Mouse (Mus musculus) hindbrain, embryonic 15.5 days (tissue): ENCODE measurements at regions not wholly inside any gene's neighbourhood (a gene's known extent, or its start where the extent isn't known, plus 50 kb on each side); places are given as distances from the start of the nearest gene placed in this dataset.

Source experiments
- ATAC-seq: fragments of 200-750 bp; cut with Nextera tagmentation; 2 replicates; pipeline ENCODE4 v1.8.0; 2017; ENCODE audit warnings: low read depth, moderate number of reproducible peaks, moderate TSS enrichment; ENCODE audit not compliant: low FRiP score
- H3K27ac ChIP-seq: fragments of 300-500 bp; sonication (generic); replicated peaks from 2 replicates; pipeline ENCODE4 v1.5.1; 2015; ENCODE audit warnings: mild to moderate bottlenecking, inconsistent platforms
- H3K27me3 ChIP-seq: fragments of 300-500 bp; sonication (generic); 2 replicates; pipeline ENCODE4 v1.6.1; 2015; ENCODE audit warnings: control low read depth, inconsistent platforms
- H3K36me3 ChIP-seq: fragments of 300-500 bp; sonication (generic); 2 replicates; pipeline ENCODE4 v1.6.1; 2015; ENCODE audit warnings: control low read depth, inconsistent platforms
- H3K4me1 ChIP-seq: fragments of 300-500 bp; sonication (generic); replicated peaks from 2 replicates; pipeline ENCODE4 v1.6.1; 2015; ENCODE audit warnings: control low read depth, inconsistent platforms
- H3K4me2 ChIP-seq: fragments of 300-500 bp; sonication (generic); 2 replicates; pipeline ENCODE4 v1.6.1; 2015; ENCODE audit warnings: moderate library complexity, mild to moderate bottlenecking, inconsistent platforms
- H3K4me3 ChIP-seq: fragments of 300-500 bp; sonication (generic); 2 replicates; pipeline ENCODE4 v1.5.1; 2015; ENCODE audit warnings: mild to moderate bottlenecking, inconsistent platforms
- H3K9ac ChIP-seq: fragments of 300-500 bp; sonication (generic); 2 replicates; pipeline ENCODE4 v1.6.1; 2015; ENCODE audit warnings: inconsistent platforms
- H3K9me3 ChIP-seq: fragments of 300-500 bp; sonication (generic); 2 replicates; pipeline ENCODE4 v1.6.1; 2016; ENCODE audit warnings: control low read depth, inconsistent platforms
- WGBS: fragments of 180-500 bp; shearing (Covaris S2); methylation state at CpG from one replicate; pipeline ENCODE4 v1.1.7; 2015; 5-methylcytosine and 5-hydroxymethylcytosine counted together

GRCm38 (mm10) chr10:98618736-98619525, 295.3 kb upstream of the Atp2b1 start:
- H3K4me1 ChIP-seq = no peaks in the 10 kb centered on the region
- H3K27ac ChIP-seq = no peak overlapping the region
- H3K27me3 ChIP-seq = no peaks in the 10 kb centered on the region
- no peak for ATAC-seq
- no peaks in the 10 kb centered on the region for H3K36me3 ChIP-seq
- WGBS = 92% methylated on average over 21 of the region's 21 CpGs
- H3K9ac ChIP-seq = no peak overlapping the region
- H3K4me2 ChIP-seq = no peak overlapping the region
- no peak overlapping the region for H3K4me3 ChIP-seq
- no peaks in the 10 kb centered on the region for H3K9me3 ChIP-seq

DNA sequence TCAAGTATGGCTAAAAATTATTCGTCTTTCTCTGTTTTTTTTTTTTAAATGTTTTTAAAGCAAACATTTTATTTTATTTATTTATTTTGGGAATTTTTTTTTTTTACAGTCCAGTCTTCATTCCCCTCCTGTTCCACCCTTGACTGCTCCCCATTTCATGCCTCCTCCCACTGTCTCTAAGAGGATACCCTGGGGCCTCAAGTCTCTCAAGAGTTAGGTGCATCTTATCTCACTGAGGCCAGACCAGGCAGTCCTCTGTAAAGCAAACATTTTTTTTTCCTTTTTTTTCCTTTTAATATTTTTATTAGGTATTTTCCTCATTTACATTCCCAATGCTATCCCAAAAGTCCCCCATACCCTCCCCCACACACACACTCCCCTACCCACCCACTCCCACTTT, 290.1 kb upstream of the Atp2b1 start:
- no peaks in the 10 kb centered on the region for H3K36me3 ChIP-seq
- no peak for ATAC-seq
- H3K9me3 ChIP-seq = no peaks in the 10 kb centered on the region
- no peaks in the 10 kb centered on the region for H3K4me1 ChIP-seq
- no peak overlapping the region for H3K4me2 ChIP-seq
- H3K9ac ChIP-seq = no peak overlapping the region
- no peak overlapping the region for H3K4me3 ChIP-seq
- no peak overlapping the region for H3K27ac ChIP-seq
- H3K27me3 ChIP-seq = no peaks in the 10 kb centered on the region
- WGBS = 82% methylated on average over 1 of the region's 1 CpGs

GRCm38 (mm10) chr10:98624681-98625321, 289.4 kb upstream of the Atp2b1 start:
- peak overlapping the region; percentile 6; the same call in 1 of the 2 replicates for H3K4me2 ChIP-seq
- WGBS = 57% methylated on average over 12 of the region's 12 CpGs
- H3K4me1 ChIP-seq = no peaks in the 10 kb centered on the region

GRCm38 (mm10) chr10:98628191-98628590, 286.0 kb upstream of the Atp2b1 start:
- Histone ChIP-seq H3K27ac (no peak overlapping the region), H3K4me3 (no peak overlapping the region), H3K4me1 (no peaks in the 10 kb centered on the region), H3K9ac (no peak overlapping the region), H3K4me2 (no peak overlapping the region), H3K9me3 (no peaks in the 10 kb centered on the region), H3K27me3 (no peaks in the 10 kb centered on the region), H3K36me3 (no peaks in the 10 kb centered on the region)
- WGBS = 94% methylated on average over 1 of the region's 1 CpGs
- no peak for ATAC-seq

More at GRCm38 (mm10) chr10:98624681-98625321, 289.4 kb upstream of the Atp2b1 start:
- no peaks in the 10 kb centered on the region for H3K36me3 ChIP-seq
- H3K27ac ChIP-seq = no peak overlapping the region
- no peak overlapping the region for H3K4me3 ChIP-seq
- no peak for ATAC-seq
- no peaks in the 10 kb centered on the region for H3K9me3 ChIP-seq
- H3K9ac ChIP-seq = no peak overlapping the region
- H3K27me3 ChIP-seq = no peaks in the 10 kb centered on the region

- H3K9ac ChIP-seq = no peak overlapping the region
- no peak overlapping the region for H3K4me2 ChIP-seq
- no peaks in the 10 kb centered on the region for H3K27me3 ChIP-seq
- H3K27ac ChIP-seq = no peak overlapping the region
- 78% methylated on average over 3 of the region's 3 CpGs for WGBS
- no peaks in the 10 kb centered on the region for H3K9me3 ChIP-seq
- ATAC-seq = no peak
- H3K4me3 ChIP-seq = no peak overlapping the region
- no peaks in the 10 kb centered on the region for H3K4me1 ChIP-seq
- H3K36me3 ChIP-seq = no peaks in the 10 kb centered on the region
These were observed 285.0 kb upstream of the Atp2b1 start for GRCm38 (mm10) chr10:98629248-98629647.

- Histone ChIP-seq H3K4me2 (no peak overlapping the region), H3K27me3 (no peaks in the 10 kb centered on the region), H3K4me3 (no peak overlapping the region), H3K9ac (no peak overlapping the region), H3K4me1 (no peaks in the 10 kb centered on the region), H3K27ac (no peak overlapping the region), H3K36me3 (no peaks in the 10 kb centered on the region), H3K9me3 (no peaks in the 10 kb centered on the region)
- WGBS = 82% methylated on average over 14 of the region's 14 CpGs
- no peak for ATAC-seq
These were observed 276.2 kb upstream of the Atp2b1 start for GRCm38 (mm10) chr10:98637759-98638611.

- ATAC-seq = peak; percentile 81
- no peaks in the 10 kb centered on the region for H3K36me3 ChIP-seq
- peak overlapping the region; percentile 52 for H3K27ac ChIP-seq
- no peaks in the 10 kb centered on the region for H3K4me1 ChIP-seq
- no peak overlapping the region for H3K9ac ChIP-seq
- H3K4me2 ChIP-seq = no peak overlapping the region
- WGBS = 66% methylated on average over 10 of the region's 10 CpGs
- no peak overlapping the region for H3K4me3 ChIP-seq
- H3K27me3 ChIP-seq = no peaks in the 10 kb centered on the region
- no peaks in the 10 kb centered on the region for H3K9me3 ChIP-seq
These were observed 268.5 kb upstream of the Atp2b1 start for GRCm38 (mm10) chr10:98645681-98646122.

DNA sequence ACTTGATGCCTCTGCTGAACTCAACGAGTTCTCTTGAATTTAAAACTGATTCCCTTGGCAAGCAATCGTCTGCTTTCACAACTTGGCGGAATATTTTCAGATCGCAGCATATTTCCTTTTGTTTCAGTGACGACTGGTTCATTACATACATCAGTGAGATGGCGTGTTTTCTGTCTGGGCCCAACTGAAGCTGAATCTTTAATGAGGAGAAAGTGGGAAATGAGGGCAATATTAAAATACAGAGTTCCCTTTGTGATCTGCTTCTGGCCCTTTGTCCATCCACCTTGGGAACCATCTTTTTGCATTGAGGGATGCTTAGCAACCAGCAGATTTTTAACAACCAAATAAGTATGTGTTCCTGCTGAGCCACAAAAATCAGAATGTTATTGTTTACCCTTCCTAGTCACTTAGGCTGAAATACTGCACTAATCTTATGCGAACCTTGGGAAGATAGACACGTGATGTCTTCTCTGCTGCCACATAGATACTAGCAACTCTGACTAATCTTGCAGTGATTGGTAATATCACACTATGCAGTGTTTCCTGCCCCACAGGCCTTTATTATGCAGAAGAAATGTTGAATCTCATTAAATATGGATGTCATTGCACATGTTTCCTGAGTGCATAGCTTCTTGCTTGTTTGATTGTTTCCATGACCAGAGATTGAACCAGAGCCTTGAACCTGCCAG, 267.8 kb upstream of the Atp2b1 start:
- Histone ChIP-seq H3K27ac (peak overlapping the region; percentile 52; the same call in 1 of the 2 replicates), H3K4me1 (no peaks in the 10 kb centered on the region), H3K4me3 (no peak overlapping the region), H3K4me2 (no peak overlapping the region), H3K36me3 (no peaks in the 10 kb centered on the region), H3K27me3 (no peaks in the 10 kb centered on the region), H3K9ac (no peak overlapping the region), H3K9me3 (no peaks in the 10 kb centered on the region)
- ATAC-seq = peak; percentile 65
- 47% methylated on average over 8 of the region's 8 CpGs for WGBS

GRCm38 (mm10) chr10:98648710-98649245, 265.4 kb upstream of the Atp2b1 start:
- H3K9ac ChIP-seq = no peak overlapping the region
- no peaks in the 10 kb centered on the region for H3K36me3 ChIP-seq
- no peaks in the 10 kb centered on the region for H3K27me3 ChIP-seq
- H3K4me2 ChIP-seq = no peak overlapping the region
- H3K4me3 ChIP-seq = no peak overlapping the region
- no peaks in the 10 kb centered on the region for H3K9me3 ChIP-seq
- no peak overlapping the region for H3K27ac ChIP-seq
- no peaks in the 10 kb centered on the region for H3K4me1 ChIP-seq
- no peak for ATAC-seq
- WGBS = 90% methylated on average over 7 of the region's 7 CpGs

GRCm38 (mm10) chr10:98650533-98650932, 263.7 kb upstream of the Atp2b1 start:
- no peak overlapping the region for H3K4me2 ChIP-seq
- H3K4me1 ChIP-seq = no peaks in the 10 kb centered on the region
- ATAC-seq = no peak
- H3K4me3 ChIP-seq = no peak overlapping the region
- H3K36me3 ChIP-seq = no peaks in the 10 kb centered on the region
- H3K9me3 ChIP-seq = no peaks in the 10 kb centered on the region
- H3K9ac ChIP-seq = no peak overlapping the region
- WGBS = 92% methylated on average over 4 of the region's 4 CpGs
- no peak overlapping the region for H3K27ac ChIP-seq
- H3K27me3 ChIP-seq = no peaks in the 10 kb centered on the region

- 77% methylated on average over 6 of the region's 6 CpGs for WGBS
- H3K4me3 ChIP-seq = no peak overlapping the region
- no peaks in the 10 kb centered on the region for H3K9me3 ChIP-seq
- no peak overlapping the region for H3K4me2 ChIP-seq
- H3K27me3 ChIP-seq = no peaks in the 10 kb centered on the region
- H3K27ac ChIP-seq = no peak overlapping the region
- H3K36me3 ChIP-seq = no peaks in the 10 kb centered on the region
- no peaks in the 10 kb centered on the region for H3K4me1 ChIP-seq
- H3K9ac ChIP-seq = no peak overlapping the region
- ATAC-seq = no peak
These were observed 263.1 kb upstream of the Atp2b1 start for GRCm38 (mm10) chr10:98651127-98651526.
